Mouse (Mus musculus) adrenal gland, adult 2 months (tissue): ENCODE results near the gene Nkx2-3. TPM values are rescaled to one million over a fixed set of nuclear protein-coding genes. Genes with fewer than 3 reads are reported as not detected.

Source experiments
- DNase-seq: peaks from one replicate; pipeline ENCODE4 v3.0.0; 2021
- polyA plus RNA-seq: library from polyadenylated mRNA; depleted of rRNA; stranded (reverse); fragments of >200 nt; gene quantifications from 2 replicates; pipeline ENCODE4 v1.2.3, GENCODE M21; 2012
- total RNA-seq, 2 experiments: library from RNA; stranded (reverse); gene quantifications; 2 replicates each; pipeline ENCODE4 v1.2.3; 2021

Gene Nkx2-3
- total and polyA plus RNA-seq, 3 experiments, result not detected

DNA sequence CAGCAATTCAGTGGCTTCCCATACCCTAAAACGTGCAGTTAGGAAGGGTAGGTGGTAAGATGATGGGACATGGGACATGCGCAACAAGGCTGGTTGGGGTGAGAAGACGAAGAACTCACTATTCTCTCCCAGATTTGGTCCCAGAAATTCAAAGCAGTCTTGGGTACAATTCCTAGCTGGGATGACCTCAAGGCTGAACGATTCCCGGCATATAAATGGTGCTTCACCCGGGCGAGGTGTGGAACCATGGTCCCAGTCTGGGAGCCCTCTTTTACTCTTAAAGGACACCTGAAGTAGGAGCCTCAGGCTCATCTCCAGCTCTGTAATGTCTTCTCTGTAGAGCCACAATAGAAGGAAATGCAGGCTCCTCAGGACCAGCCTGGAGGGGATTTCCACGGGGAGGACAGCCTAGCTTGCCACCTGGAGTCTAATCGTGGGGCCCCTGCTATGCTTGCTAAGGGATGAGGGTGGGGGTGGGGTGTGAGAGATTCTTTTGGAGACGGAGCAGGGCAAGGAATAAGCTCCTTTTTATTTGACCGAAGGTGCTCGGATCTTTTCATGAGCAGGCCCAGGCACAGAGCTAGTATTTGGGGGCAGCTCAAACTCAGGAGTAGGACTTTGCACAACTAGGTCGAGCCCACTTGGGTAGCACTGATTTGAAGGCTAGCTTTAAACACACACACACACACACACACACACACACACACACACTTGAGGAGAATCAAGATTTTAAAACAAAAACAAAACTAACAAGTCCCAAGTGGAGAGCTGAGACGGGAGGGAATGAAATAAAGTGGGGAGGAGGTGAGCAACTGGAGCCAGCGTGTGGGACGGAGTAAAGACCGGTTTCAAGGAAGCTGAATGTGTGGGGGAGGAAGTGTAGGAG lies 6.2 kb upstream of the Nkx2-3 start:
- no peak for DNase-seq

GRCm38 (mm10) chr19:43606552-43607530 lies 5.3 kb upstream of the Nkx2-3 start:
- no peak for DNase-seq

GRCm38 (mm10) chr19:43607842-43608680 lies 4.1 kb upstream of the Nkx2-3 start:
- DNase-seq, result no peak

GRCm38 (mm10) chr19:43608711-43609457 lies 3.2 kb upstream of the Nkx2-3 start:
- DNase-seq, result no peak

- no peak for DNase-seq
Observed at GRCm38 (mm10) chr19:43609458-43610330, 2.4 kb upstream of the Nkx2-3 start.

- no peak for DNase-seq
Observed at GRCm38 (mm10) chr19:43610341-43610848, 1.7 kb upstream of the Nkx2-3 start.

DNA sequence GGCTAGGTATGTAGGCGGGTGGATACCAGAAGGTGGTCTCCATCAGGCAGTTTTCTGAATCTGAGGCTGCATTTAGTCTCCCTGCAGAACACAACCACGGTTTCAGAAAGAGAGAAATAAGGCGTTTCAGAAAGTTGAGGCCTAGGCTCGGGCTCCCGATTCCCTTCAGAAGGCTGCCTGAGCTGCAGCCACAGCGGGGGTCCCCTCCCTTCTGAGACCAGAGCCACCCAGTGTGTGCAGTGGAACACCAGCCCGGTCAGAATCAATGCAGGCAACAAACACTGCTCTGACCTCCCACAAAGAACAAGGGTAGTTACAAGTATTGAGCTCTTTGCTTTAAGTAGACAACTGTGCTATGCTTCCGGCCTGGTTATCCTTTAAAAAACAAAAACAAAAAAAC lies 1.0 kb upstream of the Nkx2-3 start:
- no peak for DNase-seq

GRCm38 (mm10) chr19:43611561-43611960 lies 564 bp upstream of the Nkx2-3 start:
- DNase-seq, result no peak

DNA sequence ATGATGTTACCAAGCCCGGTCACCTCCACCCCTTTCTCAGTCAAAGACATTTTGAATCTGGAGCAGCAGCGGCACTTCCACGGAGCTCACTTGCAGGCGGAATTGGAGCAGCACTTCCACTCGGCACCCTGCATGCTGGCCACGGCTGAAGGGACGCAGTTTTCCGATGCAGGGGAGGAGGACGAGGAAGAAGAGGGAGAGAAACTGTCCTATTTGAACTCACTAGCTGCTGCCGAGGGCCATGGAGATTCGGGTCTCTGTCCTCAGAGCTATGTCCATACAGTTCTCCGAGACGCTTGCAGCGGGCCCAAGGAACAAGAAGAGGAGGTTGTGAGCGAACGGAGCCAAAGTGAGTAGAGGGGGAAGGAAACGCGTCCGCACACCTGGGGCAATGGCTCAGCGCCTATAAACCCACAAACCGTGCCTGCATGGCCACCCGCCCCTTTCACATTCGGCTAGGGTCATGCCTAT lies 411 bp downstream of the Nkx2-3 start:
- DNase-seq, result no peak

- DNase-seq, result no peak
Observed at GRCm38 (mm10) chr19:43613293-43614130, 1.4 kb downstream of the Nkx2-3 start.

DNA sequence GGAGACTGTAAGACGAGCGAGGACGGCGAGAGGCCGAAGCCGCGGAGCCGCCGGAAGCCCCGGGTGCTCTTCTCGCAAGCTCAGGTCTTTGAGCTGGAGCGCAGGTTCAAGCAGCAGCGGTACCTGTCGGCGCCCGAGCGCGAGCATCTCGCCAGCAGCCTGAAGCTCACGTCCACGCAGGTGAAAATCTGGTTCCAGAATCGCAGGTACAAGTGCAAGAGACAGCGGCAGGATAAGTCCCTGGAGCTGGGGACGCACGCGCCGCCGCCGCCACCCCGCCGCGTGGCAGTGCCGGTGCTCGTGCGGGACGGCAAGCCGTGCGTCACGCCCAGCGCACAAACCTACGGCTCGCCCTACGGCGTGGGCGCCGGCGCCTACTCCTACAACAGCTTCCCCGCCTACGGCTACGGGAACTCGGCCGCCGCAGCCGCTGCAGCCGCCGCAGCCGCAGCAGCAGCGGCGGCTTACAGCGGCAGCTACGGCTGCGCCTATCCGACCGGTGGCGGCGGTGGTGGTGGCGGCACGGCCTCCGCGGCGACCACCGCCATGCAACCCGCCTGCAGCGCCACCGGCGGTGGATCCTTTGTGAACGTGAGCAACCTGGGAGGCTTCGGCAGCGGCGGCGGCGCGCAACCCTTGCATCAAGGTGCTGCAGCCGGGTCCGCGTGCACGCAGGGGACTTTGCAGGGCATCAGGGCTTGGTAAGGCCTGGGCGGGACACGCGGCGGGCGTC lies 2.4 kb downstream of the Nkx2-3 start:
- DNase-seq, result no peak

GRCm38 (mm10) chr19:43615074-43615445 lies 2.9 kb downstream of the Nkx2-3 start:
- no peak for DNase-seq

GRCm38 (mm10) chr19:43615571-43616414 lies 3.7 kb downstream of the Nkx2-3 start:
- no peak for DNase-seq

DNA sequence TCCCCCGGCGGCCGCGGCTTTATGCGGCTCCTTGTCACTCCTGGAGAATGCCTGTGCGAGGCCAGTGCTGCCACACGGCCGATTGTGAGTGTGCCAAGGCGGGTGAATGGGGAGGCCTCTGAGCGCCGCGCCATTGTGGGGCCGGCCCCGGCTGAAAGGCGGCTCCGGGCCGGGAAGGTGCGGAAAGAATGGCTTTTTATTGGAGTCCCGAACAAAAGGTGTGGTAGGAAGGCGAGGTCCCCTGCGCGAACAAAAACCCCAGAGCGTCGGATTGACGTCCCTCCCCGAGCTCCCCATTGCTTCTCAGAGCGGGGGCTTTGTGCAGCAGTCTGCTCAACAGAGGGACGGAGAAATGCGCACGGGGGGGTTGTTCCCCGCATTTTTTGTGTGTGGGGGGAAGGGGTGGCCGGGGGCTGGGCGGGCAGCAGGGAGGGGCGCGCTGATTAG lies 4.3 kb downstream of the Nkx2-3 start:
- peak; percentile 38 for DNase-seq

- DNase-seq, result no peak
Observed at GRCm38 (mm10) chr19:43616889-43617288, 4.8 kb downstream of the Nkx2-3 start.

GRCm38 (mm10) chr19:43617761-43618349 lies 5.7 kb downstream of the Nkx2-3 start:
- DNase-seq, result no peak
